In genomic region chr3:135314811-135315210, GRCm38 (mm10) we compare ENCODE assay signal across 25 mouse cellular contexts. TPM values are rescaled to one million over a fixed set of nuclear protein-coding genes. Genes with fewer than 3 reads are reported as not detected.
A peak's percentile ranks its signal among the peaks of the same experiment; 100 is the strongest.
DNase-seq lines count a peak whose midpoint lies in the region; ATAC-seq lines count a peak whose summit lies in the region.
"Had no signal": no experiment of that assay in that cellular context is flagged by ENCODE, and none has a peak within 500 bp of the region (broad histone marks: within the 10 kb centered on the region; RNA-seq: fewer than 3 reads in every experiment).

No protein-coding gene starts in this region.

- ATAC-seq in intestine, embryonic 15.5 days = peak; percentile 39; the same call in 1 of the 2 replicates
- no peak; the same call in 1 of the 2 replicates for ATAC-seq in intestine, embryonic 16.5 days
- ATAC-seq: forebrain, embryonic 14.5 days had no signal

- no peak overlapping the region for H3K9ac ChIP-seq in intestine, embryonic 15.5 days
- H3K9ac ChIP-seq in intestine, embryonic 16.5 days (ENCODE audit: low read depth, low read length) = no peak overlapping the region
- H3K9ac ChIP-seq: liver, embryonic 13.5 days; lung, embryonic 15.5 days had no signal

- no peak overlapping the region for H3K27ac ChIP-seq in intestine, embryonic 15.5 days
- H3K27ac ChIP-seq in intestine, embryonic 16.5 days (ENCODE audit: low read length) = no peak overlapping the region
- H3K27ac ChIP-seq: liver, embryonic 13.5 days; lung, embryonic 15.5 days; stomach, postnatal 0 days had no signal

- 50% methylated on average over 2 of the region's 2 CpGs for WGBS in intestine, embryonic 15.5 days
- WGBS in intestine, embryonic 16.5 days = 58% methylated on average over 2 of the region's 2 CpGs

- no peaks in the 10 kb centered on the region for H3K4me1 ChIP-seq in intestine, embryonic 15.5 days (replicated peaks)
- H3K4me1 ChIP-seq in intestine, embryonic 16.5 days (ENCODE audit: control insufficient read depth, insufficient read depth, low read length) = no peaks in the 10 kb centered on the region
- H3K4me1 ChIP-seq: liver, embryonic 13.5 days; lung, embryonic 15.5 days had no signal

- no peaks in the 10 kb centered on the region for H3K27me3 ChIP-seq in intestine, embryonic 15.5 days (replicated peaks)
- no peaks in the 10 kb centered on the region for H3K27me3 ChIP-seq in intestine, embryonic 16.5 days (replicated peaks; ENCODE audit: control insufficient read depth, insufficient read depth, low read length)
- H3K27me3 ChIP-seq: liver, embryonic 13.5 days; lung, embryonic 15.5 days had no signal

- H3K4me3 ChIP-seq in intestine, embryonic 15.5 days (replicated peaks) = no peak overlapping the region
- no peak overlapping the region for H3K4me3 ChIP-seq in intestine, embryonic 16.5 days (ENCODE audit: low read length)
- H3K4me3 ChIP-seq: erythroblast, embryonic 14.5 days; liver, embryonic 13.5 days; lung, embryonic 15.5 days had no signal

- no peaks in the 10 kb centered on the region for H3K9me3 ChIP-seq in intestine, embryonic 15.5 days
- no peaks in the 10 kb centered on the region; the same call in 1 of the 2 replicates for H3K9me3 ChIP-seq in intestine, embryonic 16.5 days (ENCODE audit: control insufficient read depth, low read length)
- H3K9me3 ChIP-seq: G1E; lung, embryonic 15.5 days had no signal

- H3K4me2 ChIP-seq in intestine, embryonic 15.5 days (replicated peaks) = no peak overlapping the region
- H3K4me2 ChIP-seq in intestine, embryonic 16.5 days (ENCODE audit: low read depth, low read length) = no peak overlapping the region
- H3K4me2 ChIP-seq: liver, embryonic 13.5 days; lung, embryonic 15.5 days had no signal

- peak; percentile 42 for DNase-seq in ES-CJ7 (ENCODE audit: low read depth, low spot score)
- peak; percentile 63 for DNase-seq in MN1 (ENCODE audit: low spot score)
- DNase-seq in forelimb bud, embryonic 11.5 days (ENCODE audit: low read depth, low spot score) = peak; percentile 30
- no peak for DNase-seq in cerebellum, adult 18-20 months
- DNase-seq in layer of hippocampus, postnatal 25 days (ENCODE audit: extremely low spot score in 1 of 2, low spot score in 1 of 2) = no peak
- DNase-seq: adrenal gland, adult 2 months; cerebellum, adult 2 months; heart, adult 18-20 months; kidney, adult 8-10 months; layer of hippocampus, postnatal 36 days; liver, embryonic 13.5 days; right cerebral cortex, postnatal 25 days; thymus, postnatal 25 days had no signal

- H3K36me3 ChIP-seq in intestine, embryonic 15.5 days = no peaks in the 10 kb centered on the region
- H3K36me3 ChIP-seq in intestine, embryonic 16.5 days (ENCODE audit: control insufficient read depth, insufficient read depth, low read length) = no peaks in the 10 kb centered on the region
- H3K36me3 ChIP-seq: G1E; liver, embryonic 13.5 days; lung, embryonic 15.5 days had no signal

RNA-seq across cellular contexts. Expression of gene Slc9b2, which starts 7.3 kb away (rescaled TPM):
- polyA plus RNA-seq in intestine, embryonic 15.5 days (2015; fragmentation: Nextera tagmentation; extraction: Ambion mirVana) = 0.93 and 1.1 TPM in 2 replicates
- 1.2 and 1.7 TPM in 2 replicates for polyA plus RNA-seq in intestine, embryonic 16.5 days (2015; fragmentation: Nextera tagmentation; extraction: Ambion mirVana)
- total RNA-seq in layer of hippocampus, postnatal 25 days (2021) = 1 to 10 TPM; 2.2 to 2.3 TPM
- total RNA-seq: G1E had no signal
- polyA plus RNA-seq: erythroblast, embryonic 14.5 days; G1E had no signal

RNA-seq across cellular contexts. Expression of gene Slc9b1, which starts 33.0 kb away (rescaled TPM):
- 0.10 and 0.25 TPM in 2 replicates for polyA plus RNA-seq in intestine, embryonic 15.5 days (2015; fragmentation: Nextera tagmentation; extraction: Ambion mirVana)
- polyA plus RNA-seq in intestine, embryonic 16.5 days (2015; fragmentation: Nextera tagmentation; extraction: Ambion mirVana) = 0.17 and 0.27 TPM in 2 replicates
- total RNA-seq in layer of hippocampus, postnatal 25 days (2021) = under 1 TPM; 0.23 to 0.44 TPM
- total RNA-seq: common myeloid progenitor, adult 5-6 weeks; gastrocnemius, adult 8-10 months; layer of hippocampus, postnatal 36 days; megakaryocyte progenitor cell, adult 5-6 weeks had no signal
- polyA plus RNA-seq: cerebellum, adult 2 months; erythroblast, embryonic 14.5 days; forebrain, embryonic 14.5 days; heart, embryonic 14.5 days; liver, embryonic 13.5 days; neural tube, embryonic 14.5 days had no signal

RNA-seq across cellular contexts. Expression of gene Bdh2, which starts 33.8 kb away (rescaled TPM):
- 7.1 and 8.9 TPM in 2 replicates for polyA plus RNA-seq in intestine, embryonic 15.5 days (2015; fragmentation: Nextera tagmentation; extraction: Ambion mirVana)
- 8.8 and 9.1 TPM in 2 replicates for polyA plus RNA-seq in intestine, embryonic 16.5 days (2015; fragmentation: Nextera tagmentation; extraction: Ambion mirVana)
- total RNA-seq in layer of hippocampus, postnatal 25 days (2021) = 1 to 10 TPM; 4.3 to 4.8 TPM
- polyA plus RNA-seq: erythroblast, embryonic 14.5 days; G1E had no signal

Comparison
In these comparisons a context has a peak if more than half of its experiments do, and no peak if none do; other contexts are left out.
1. DNase-seq: peak in ES-CJ7 (single experiment), MN1 (single experiment) and forelimb bud, embryonic 11.5 days (single experiment); none in cerebellum, adult 18-20 months (0 of 2) and layer of hippocampus, postnatal 25 days (0 of 2).